Mouse (Mus musculus) intestine, embryonic 16.5 days (tissue): ENCODE measurements around the gene Cemip2. TPM values are rescaled to one million over a fixed set of nuclear protein-coding genes. Genes with fewer than 3 reads are reported as not detected.

Experiments used
- ATAC-seq: fragments of 200-750 bp; cut with Nextera tagmentation; 2 replicates; pipeline ENCODE4 v1.8.0; 2017; ENCODE audit warnings: moderate TSS enrichment, moderate library complexity
- H3K27ac ChIP-seq: fragments of 300-500 bp; sonication (generic); 2 replicates; pipeline ENCODE4 v1.5.1; 2014; ENCODE audit warnings: mild to moderate bottlenecking, low read length
- H3K27me3 ChIP-seq: fragments of 300-500 bp; sonication (generic); replicated peaks from 2 replicates; pipeline ENCODE4 v1.6.1; 2014; ENCODE audit warnings: low read length, control low read depth, mixed read lengths; ENCODE audit not compliant: control insufficient read depth, insufficient read depth
- H3K36me3 ChIP-seq: fragments of 300-500 bp; sonication (generic); 2 replicates; pipeline ENCODE4 v1.6.1; 2014; ENCODE audit warnings: low read length, control low read depth; ENCODE audit not compliant: control insufficient read depth, insufficient read depth
- H3K4me1 ChIP-seq: fragments of 300-500 bp; sonication (generic); 2 replicates; pipeline ENCODE4 v1.6.1; 2014; ENCODE audit warnings: low read length, control low read depth, mixed read lengths; ENCODE audit not compliant: control insufficient read depth, insufficient read depth
- H3K4me2 ChIP-seq: fragments of 300-500 bp; sonication (generic); 2 replicates; pipeline ENCODE4 v1.6.1; 2014; ENCODE audit warnings: low read depth, low read length, control low read depth
- H3K4me3 ChIP-seq: fragments of 300-500 bp; sonication (generic); 2 replicates; pipeline ENCODE4 v1.5.1; 2014; ENCODE audit warnings: mild to moderate bottlenecking, low read length
- H3K9ac ChIP-seq: fragments of 300-500 bp; sonication (generic); 2 replicates; pipeline ENCODE4 v1.6.1; 2014; ENCODE audit warnings: low read depth, low read length
- H3K9me3 ChIP-seq: fragments of 300-500 bp; sonication (generic); 2 replicates; pipeline ENCODE4 v1.6.1; 2016; ENCODE audit warnings: low read length, control low read depth; ENCODE audit not compliant: control insufficient read depth
- WGBS: fragments of 180-500 bp; shearing (Covaris S2); extraction: QIAGEN DNeasy Blood & Tissue Kit; methylation state at CpG from one replicate; pipeline ENCODE4 v1.1.7; 2014; 5-methylcytosine and 5-hydroxymethylcytosine counted together
- polyA plus RNA-seq: library from polyadenylated mRNA; unstranded; fragments of >200 nt; fragmentation: Nextera tagmentation; extraction: Ambion mirVana; gene quantifications from 2 replicates; pipeline ENCODE4 v1.2.1, GENCODE M21; 2015

The Cemip2 gene
- polyA plus RNA-seq, 1 experiment from 2014 or later = 7.3 TPM

DNA sequence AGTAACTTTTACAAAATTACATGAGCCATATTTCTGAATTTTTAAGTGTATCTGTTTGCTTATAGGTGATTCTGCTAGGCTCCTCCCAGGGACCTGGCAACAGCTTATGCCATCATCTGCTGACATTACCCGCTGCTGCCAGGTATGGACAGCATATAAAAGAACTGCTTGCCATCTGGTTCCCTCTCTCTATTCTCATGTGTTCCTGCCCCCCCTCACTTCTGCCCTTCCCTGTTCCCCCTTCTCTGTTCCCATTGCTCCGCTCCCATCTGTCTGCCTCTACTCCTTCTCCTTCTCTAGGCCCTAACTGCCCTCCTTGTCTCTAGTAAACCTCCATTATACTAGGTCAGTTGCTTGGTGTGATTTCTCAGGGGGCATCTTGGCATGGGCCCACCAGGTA is 32.6 kb upstream of the Cemip2 start:
- Histone ChIP-seq H3K4me3 (no peak overlapping the region), H3K4me2 (no peak overlapping the region), H3K9ac (no peak overlapping the region), H3K36me3 (no peaks in the 10 kb centered on the region), H3K9me3 (no peaks in the 10 kb centered on the region), H3K27me3 (no peaks in the 10 kb centered on the region), H3K27ac (no peak overlapping the region), H3K4me1 (no peaks in the 10 kb centered on the region)
- WGBS = 91% methylated on average over 2 of the region's 2 CpGs
- no peak for ATAC-seq

GRCm38 (mm10) chr19:21747356-21747755 is 30.8 kb upstream of the Cemip2 start:
- no peak for ATAC-seq

GRCm38 (mm10) chr19:21750154-21750553 is 28.0 kb upstream of the Cemip2 start:
- Histone ChIP-seq H3K4me2 (no peak overlapping the region), H3K4me3 (no peak overlapping the region), H3K9me3 (no peaks in the 10 kb centered on the region), H3K27me3 (no peaks in the 10 kb centered on the region), H3K9ac (no peak overlapping the region), H3K36me3 (no peaks in the 10 kb centered on the region), H3K4me1 (no peaks in the 10 kb centered on the region), H3K27ac (no peak overlapping the region)
- WGBS = 43% methylated on average over 2 of the region's 2 CpGs
- no peak for ATAC-seq

More at GRCm38 (mm10) chr19:21747356-21747755, 30.8 kb upstream of the Cemip2 start:
- Histone ChIP-seq H3K36me3 (no peaks in the 10 kb centered on the region), H3K9ac (no peak overlapping the region), H3K4me3 (no peak overlapping the region), H3K9me3 (no peaks in the 10 kb centered on the region), H3K27ac (no peak overlapping the region), H3K27me3 (no peaks in the 10 kb centered on the region), H3K4me2 (no peak overlapping the region), H3K4me1 (no peaks in the 10 kb centered on the region)
- 29% methylated on average over 4 of the region's 4 CpGs for WGBS

GRCm38 (mm10) chr19:21761676-21762075 is 16.5 kb upstream of the Cemip2 start:
- H3K27ac ChIP-seq = no peak overlapping the region
- no peaks in the 10 kb centered on the region for H3K9me3 ChIP-seq
- H3K36me3 ChIP-seq = no peaks in the 10 kb centered on the region
- no peaks in the 10 kb centered on the region for H3K27me3 ChIP-seq
- no peak for ATAC-seq
- H3K9ac ChIP-seq = no peak overlapping the region
- no peak overlapping the region for H3K4me2 ChIP-seq
- H3K4me1 ChIP-seq = no peaks in the 10 kb centered on the region
- no peak overlapping the region for H3K4me3 ChIP-seq

GRCm38 (mm10) chr19:21764013-21764412 is 14.1 kb upstream of the Cemip2 start:
- Histone ChIP-seq H3K36me3 (no peaks in the 10 kb centered on the region), H3K27ac (no peak overlapping the region), H3K9ac (no peak overlapping the region), H3K9me3 (no peaks in the 10 kb centered on the region), H3K4me1 (no peaks in the 10 kb centered on the region), H3K4me3 (no peak overlapping the region), H3K27me3 (no peaks in the 10 kb centered on the region), H3K4me2 (no peak overlapping the region)
- 74% methylated on average over 2 of the region's 2 CpGs for WGBS
- ATAC-seq = no peak

DNA sequence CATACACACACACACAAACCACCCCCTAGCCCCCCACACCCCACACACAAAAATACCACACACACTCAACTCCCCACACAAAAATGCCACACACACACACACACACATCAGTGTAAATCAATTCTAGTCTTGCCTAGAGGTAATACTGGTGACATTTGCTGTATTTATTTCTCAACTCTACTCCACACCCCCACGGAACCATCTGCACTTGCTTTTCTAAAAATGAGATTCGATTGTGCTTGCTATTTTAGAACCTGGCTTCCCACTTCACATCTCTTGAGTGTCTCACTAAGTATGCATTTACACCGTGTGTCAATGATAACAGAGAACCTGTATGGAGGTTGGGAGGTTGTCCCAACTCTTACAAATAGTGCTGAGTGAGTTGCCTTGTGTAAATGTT is 13.4 kb upstream of the Cemip2 start:
- Histone ChIP-seq H3K4me2 (no peak overlapping the region), H3K9me3 (no peaks in the 10 kb centered on the region)
- WGBS = 74% methylated on average over 3 of the region's 3 CpGs

DNA sequence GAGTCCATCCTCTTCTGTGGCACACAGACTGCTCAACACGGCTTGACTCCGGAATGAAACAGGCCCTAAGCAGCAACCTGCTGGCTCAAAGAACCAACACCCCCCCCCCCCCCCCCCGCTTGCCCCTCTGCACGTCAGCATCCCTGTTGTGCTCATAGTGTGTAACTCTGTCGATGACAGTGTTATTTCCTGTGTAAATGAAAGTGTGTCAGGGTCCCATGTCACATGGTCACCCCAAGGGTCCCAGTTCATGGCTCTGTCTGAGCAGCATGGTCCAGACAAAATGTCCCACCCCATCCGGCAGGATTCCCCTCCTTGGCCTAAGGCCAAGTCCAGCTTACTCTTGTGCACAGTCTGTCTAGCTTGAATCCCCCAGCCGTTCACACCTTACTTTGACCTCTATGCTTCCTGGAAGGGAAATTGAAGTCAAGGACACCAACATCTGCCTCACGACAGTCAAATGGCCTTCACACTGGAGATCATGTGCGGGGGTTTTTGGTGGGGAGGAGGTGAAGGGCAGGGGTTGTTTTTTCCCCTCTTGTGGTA is 10.6 kb upstream of the Cemip2 start:
- no peak overlapping the region for H3K4me3 ChIP-seq
- H3K36me3 ChIP-seq = no peaks in the 10 kb centered on the region
- H3K4me1 ChIP-seq = no peaks in the 10 kb centered on the region
- no peak overlapping the region for H3K4me2 ChIP-seq
- no peaks in the 10 kb centered on the region for H3K27me3 ChIP-seq
- WGBS = 73% methylated on average over 8 of the region's 9 CpGs
- H3K9me3 ChIP-seq = no peaks in the 10 kb centered on the region
- no peak overlapping the region for H3K9ac ChIP-seq
- no peak for ATAC-seq
- no peak overlapping the region for H3K27ac ChIP-seq

More for the DNA sequence above, 13.4 kb upstream of the Cemip2 start:
- Histone ChIP-seq H3K9ac (no peak overlapping the region), H3K27ac (no peak overlapping the region), H3K27me3 (no peaks in the 10 kb centered on the region), H3K4me3 (no peak overlapping the region), H3K4me1 (no peaks in the 10 kb centered on the region), H3K36me3 (no peaks in the 10 kb centered on the region)
- ATAC-seq = no peak

- H3K27me3 ChIP-seq = no peaks in the 10 kb centered on the region
- no peak overlapping the region for H3K27ac ChIP-seq
- H3K9ac ChIP-seq = no peak overlapping the region
- H3K9me3 ChIP-seq = no peaks in the 10 kb centered on the region
- no peak overlapping the region for H3K4me2 ChIP-seq
- WGBS = 64% methylated on average over 3 of the region's 3 CpGs
- no peak overlapping the region for H3K4me3 ChIP-seq
- ATAC-seq = no peak
- no peaks in the 10 kb centered on the region for H3K36me3 ChIP-seq
- H3K4me1 ChIP-seq = no peaks in the 10 kb centered on the region
These were observed 8.3 kb upstream of the Cemip2 start for GRCm38 (mm10) chr19:21769796-21770195.

- no peaks in the 10 kb centered on the region for H3K27me3 ChIP-seq
- H3K9ac ChIP-seq = no peak overlapping the region
- no peak overlapping the region for H3K4me3 ChIP-seq
- no peaks in the 10 kb centered on the region for H3K9me3 ChIP-seq
- no peak overlapping the region for H3K27ac ChIP-seq
- no peak overlapping the region for H3K4me2 ChIP-seq
- H3K4me1 ChIP-seq = no peaks in the 10 kb centered on the region
- 91% methylated on average over 1 of the region's 1 CpGs for WGBS
- H3K36me3 ChIP-seq = no peaks in the 10 kb centered on the region
- no peak for ATAC-seq
These were observed 6.6 kb upstream of the Cemip2 start for GRCm38 (mm10) chr19:21771586-21771985.

- no peaks in the 10 kb centered on the region for H3K27me3 ChIP-seq
- H3K36me3 ChIP-seq = no peaks in the 10 kb centered on the region
- no peak overlapping the region for H3K4me2 ChIP-seq
- H3K4me1 ChIP-seq = 0 out of 2 replicates have a peak, but pooled peaks cover 4% of the 10 kb centered on the region
- no peaks in the 10 kb centered on the region for H3K9me3 ChIP-seq
- peak; percentile 10; the same call in 1 of the 2 replicates for ATAC-seq
- no peak overlapping the region for H3K27ac ChIP-seq
- WGBS = 41% methylated on average over 6 of the region's 6 CpGs
- no peak overlapping the region for H3K9ac ChIP-seq
- H3K4me3 ChIP-seq = no peak overlapping the region
These were observed 4.5 kb upstream of the Cemip2 start for GRCm38 (mm10) chr19:21773621-21774020.
